Mouse (Mus musculus): ENCODE data around the gene Parp8. TPM values are rescaled to one million over a fixed set of nuclear protein-coding genes. Genes with fewer than 3 reads are reported as not detected.
"Not testable (repeated sequence)": the region's sequence is repeated elsewhere in the genome, so short reads cannot be mapped to it uniquely, and the experiment has no call there.

Parp8 gene
- total and polyA plus RNA-seq, 3 experiments = 7.9 to 9.5 (median 9.2) TPM

GRCm38 (mm10) chr13:116941280-116942015 lies 83.9 kb downstream of the Parp8 start:
- H3K9ac ChIP-seq (ENCODE audit: low read depth, low read length) = no peak overlapping the region
- peaks cover 2% of the 10 kb centered on the region; the same call in 1 of the 2 replicates for H3K79me2 ChIP-seq (replicated peaks; ENCODE audit: control insufficient read depth, insufficient read depth, low read length)
- no peaks in the 10 kb centered on the region for H3K36me3 ChIP-seq (ENCODE audit: control insufficient read depth, insufficient read depth, low read length)
- no peaks in the 10 kb centered on the region; the same call in 1 of the 2 replicates for H3K4me1 ChIP-seq (ENCODE audit: control insufficient read depth, insufficient read depth, low read length)
- 82% methylated on average over 13 of the region's 13 CpGs for WGBS
- DNase-seq = no peak
- no peak for TF ChIP-seq POLR2A (IDR thresholded peaks at IDR 0.05; ENCODE audit: insufficient read depth, low read depth, low read length)
- TF ChIP-seq EP300 (IDR thresholded peaks at IDR 0.05; ENCODE audit: insufficient read depth, low read depth, low read length) = no peak
- no peak for TF ChIP-seq CTCF (IDR thresholded peaks at IDR 0.05)
- H3K4me3 ChIP-seq = no peak overlapping the region
- H3K27me3 ChIP-seq (ENCODE audit: control insufficient read depth, insufficient read depth, low read length) = no peaks in the 10 kb centered on the region
- intact Hi-C loops (cut with DNase I) = loop anchor here (5.0 kb wide), 1 partner anchor 86 kb away; the partner anchor contains the start of gene Parp8
- no peak overlapping the region for H3K27ac ChIP-seq

- DNase-seq = no peak
- WGBS = 95% methylated on average over 7 of the region's 7 CpGs
- H3K27ac ChIP-seq = no peak overlapping the region
- H3K27me3 ChIP-seq (ENCODE audit: control insufficient read depth, insufficient read depth, low read length) = no peaks in the 10 kb centered on the region
- no peak for TF ChIP-seq CTCF (IDR thresholded peaks at IDR 0.05)
- no peak for TF ChIP-seq POLR2A (IDR thresholded peaks at IDR 0.05; ENCODE audit: insufficient read depth, low read depth, low read length)
- TF ChIP-seq EP300 (IDR thresholded peaks at IDR 0.05; ENCODE audit: insufficient read depth, low read depth, low read length) = no peak
- intact Hi-C loops (cut with DNase I) = loop anchor here (5.0 kb wide), 1 partner anchor 87 kb away; the partner anchor contains the start of gene Parp8
- H3K79me2 ChIP-seq (replicated peaks; ENCODE audit: control insufficient read depth, insufficient read depth, low read length) = peaks cover under 1% of the 10 kb centered on the region; the same call in 1 of the 2 replicates
- no peak overlapping the region for H3K9ac ChIP-seq (ENCODE audit: low read depth, low read length)
- no peaks in the 10 kb centered on the region for H3K4me1 ChIP-seq (ENCODE audit: control insufficient read depth, insufficient read depth, low read length)
- no peaks in the 10 kb centered on the region for H3K36me3 ChIP-seq (ENCODE audit: control insufficient read depth, insufficient read depth, low read length)
- H3K4me3 ChIP-seq = no peak overlapping the region
These were observed 84.6 kb downstream of the Parp8 start for GRCm38 (mm10) chr13:116940761-116941160.

- DNase-seq; H3K9ac ChIP-seq (ENCODE audit: low read depth, low read length); H3K79me2 ChIP-seq (replicated peaks; ENCODE audit: control insufficient read depth, insufficient read depth, low read length); H3K4me1 ChIP-seq (ENCODE audit: control insufficient read depth, insufficient read depth, low read length); H3K27me3 ChIP-seq (ENCODE audit: control insufficient read depth, insufficient read depth, low read length); intact Hi-C loops (cut with DNase I); H3K36me3 ChIP-seq (ENCODE audit: control insufficient read depth, insufficient read depth, low read length); H3K4me3 ChIP-seq; H3K27ac ChIP-seq: not testable (repeated sequence)
- 93% methylated on average over 3 of the region's 3 CpGs for WGBS
- TF ChIP-seq CTCF (IDR thresholded peaks at IDR 0.05) = peak; percentile 44
These were observed 88.3 kb downstream of the Parp8 start for GRCm38 (mm10) chr13:116937019-116937418.

- no peaks in the 10 kb centered on the region; the same call in 1 of the 2 replicates for H3K36me3 ChIP-seq (ENCODE audit: control insufficient read depth, insufficient read depth, low read length)
- no peak overlapping the region for H3K4me3 ChIP-seq
- no peaks in the 10 kb centered on the region for H3K27me3 ChIP-seq (ENCODE audit: control insufficient read depth, insufficient read depth, low read length)
- H3K27ac ChIP-seq = no peak overlapping the region
- no peak overlapping the region for H3K9ac ChIP-seq (ENCODE audit: low read depth, low read length)
- no peak for TF ChIP-seq EP300 (IDR thresholded peaks at IDR 0.05; ENCODE audit: insufficient read depth, low read depth, low read length)
- no peak for TF ChIP-seq POLR2A (IDR thresholded peaks at IDR 0.05; ENCODE audit: insufficient read depth, low read depth, low read length)
- TF ChIP-seq CTCF (IDR thresholded peaks at IDR 0.05) = no peak
- 63% methylated on average over 6 of the region's 6 CpGs for WGBS
- intact Hi-C loops (cut with DNase I) = no loop called here
- DNase-seq = no peak
- no peaks in the 10 kb centered on the region for H3K4me1 ChIP-seq (ENCODE audit: control insufficient read depth, insufficient read depth, low read length)
- no peaks in the 10 kb centered on the region for H3K79me2 ChIP-seq (replicated peaks; ENCODE audit: control insufficient read depth, insufficient read depth, low read length)
These were observed 107.9 kb downstream of the Parp8 start for GRCm38 (mm10) chr13:116917387-116917930.

- no peak overlapping the region for H3K9ac ChIP-seq (ENCODE audit: low read depth, low read length)
- no peak overlapping the region for H3K4me3 ChIP-seq
- H3K36me3 ChIP-seq (ENCODE audit: control insufficient read depth, insufficient read depth, low read length) = no peaks in the 10 kb centered on the region; the same call in 1 of the 2 replicates
- intact Hi-C loops (cut with DNase I) = no loop called here
- WGBS = 65% methylated on average over 3 of the region's 3 CpGs
- H3K79me2 ChIP-seq (replicated peaks; ENCODE audit: control insufficient read depth, insufficient read depth, low read length) = no peaks in the 10 kb centered on the region; the same call in 1 of the 2 replicates
- no peaks in the 10 kb centered on the region for H3K4me1 ChIP-seq (ENCODE audit: control insufficient read depth, insufficient read depth, low read length)
- DNase-seq = no peak
- no peaks in the 10 kb centered on the region for H3K27me3 ChIP-seq (ENCODE audit: control insufficient read depth, insufficient read depth, low read length)
- H3K27ac ChIP-seq = no peak overlapping the region
- TF ChIP-seq EP300 (IDR thresholded peaks at IDR 0.05; ENCODE audit: insufficient read depth, low read depth, low read length) (no peak), POLR2A (IDR thresholded peaks at IDR 0.05; ENCODE audit: insufficient read depth, low read depth, low read length) (no peak)
These were observed 117.1 kb downstream of the Parp8 start for GRCm38 (mm10) chr13:116908284-116908683.

- Histone ChIP-seq H3K9ac (ENCODE audit: low read depth, low read length) (no peak overlapping the region), H3K4me3 (no peak overlapping the region), H3K4me1 (ENCODE audit: control insufficient read depth, insufficient read depth, low read length) (no peaks in the 10 kb centered on the region), H3K79me2 (replicated peaks; ENCODE audit: control insufficient read depth, insufficient read depth, low read length) (no peaks in the 10 kb centered on the region), H3K27me3 (ENCODE audit: control insufficient read depth, insufficient read depth, low read length) (no peaks in the 10 kb centered on the region), H3K36me3 (ENCODE audit: control insufficient read depth, insufficient read depth, low read length) (no peaks in the 10 kb centered on the region; the same call in 1 of the 2 replicates), H3K27ac (no peak overlapping the region)
- TF ChIP-seq EP300 (IDR thresholded peaks at IDR 0.05; ENCODE audit: insufficient read depth, low read depth, low read length) = no peak
- no peak for TF ChIP-seq POLR2A (IDR thresholded peaks at IDR 0.05; ENCODE audit: insufficient read depth, low read depth, low read length)
- TF ChIP-seq CTCF (IDR thresholded peaks at IDR 0.05) = no peak
- 68% methylated on average over 5 of the region's 5 CpGs for WGBS
- intact Hi-C loops (cut with DNase I) = no loop called here
- no peak for DNase-seq
These were observed 121.9 kb downstream of the Parp8 start for GRCm38 (mm10) chr13:116903394-116903793.

Data from heart, adult 2 months (tissue).